Mouse (Mus musculus): Measurements from ENCODE around the gene Clcf1. TPM values are rescaled to one million over a fixed set of nuclear protein-coding genes. Genes with fewer than 3 reads are reported as not detected.

The Clcf1 gene
- polyA plus RNA-seq, 1 experiment from 2014 or later = 0.40 TPM

- Histone ChIP-seq H3K4me2 (ENCODE audit: low read length) (peak within 1 kb of the TSS; percentile 75), H3K9ac (ENCODE audit: low read depth, low read length) (peak within 1 kb of the TSS; percentile 98), H3K4me1 (ENCODE audit: control insufficient read depth, insufficient read depth, low read length) (peaks cover 13% of the 10 kb centered on the region), H3K9me3 (replicated peaks; ENCODE audit: control insufficient read depth, low read length, poor library complexity, severe bottlenecking) (no peaks in the 10 kb centered on the region), H3K36me3 (ENCODE audit: control insufficient read depth, insufficient read depth, low read length) (peaks cover 17% of the 10 kb centered on the region), H3K27me3 (ENCODE audit: control insufficient read depth, insufficient read depth, low read depth, low read length) (no peaks in the 10 kb centered on the region), H3K4me3 (ENCODE audit: low read depth, low read length) (peak within 1 kb of the TSS; percentile 95), H3K27ac (ENCODE audit: low read length) (peak within 1 kb of the TSS; percentile 89)
- WGBS = 7% methylated on average over 35 of the region's 47 CpGs
- ATAC-seq = peak; percentile 91
These were observed 22.3 kb upstream of the Clcf1 start, which contains the start of gene Ppp1ca for GRCm38 (mm10) chr19:4191528-4192250. Gene Ppp1ca (plus strand): TSS chr19:4192065.

- peaks cover 13% of the 10 kb centered on the region for H3K4me1 ChIP-seq (ENCODE audit: control insufficient read depth, insufficient read depth, low read length)
- no peaks in the 10 kb centered on the region for H3K27me3 ChIP-seq (ENCODE audit: control insufficient read depth, insufficient read depth, low read depth, low read length)
- peak overlapping the region; percentile 89 for H3K27ac ChIP-seq (ENCODE audit: low read length)
- peak overlapping the region; percentile 75 for H3K4me2 ChIP-seq (ENCODE audit: low read length)
- WGBS = under 1% methylated on average over 46 of the region's 52 CpGs
- peak overlapping the region; percentile 98 for H3K9ac ChIP-seq (ENCODE audit: low read depth, low read length)
- ATAC-seq = peak; percentile 61
- H3K9me3 ChIP-seq (replicated peaks; ENCODE audit: control insufficient read depth, low read length, poor library complexity, severe bottlenecking) = no peaks in the 10 kb centered on the region
- H3K36me3 ChIP-seq (ENCODE audit: control insufficient read depth, insufficient read depth, low read length) = peaks cover 20% of the 10 kb centered on the region
- peak overlapping the region; percentile 95 for H3K4me3 ChIP-seq (ENCODE audit: low read depth, low read length)
These were observed 21.6 kb upstream of the Clcf1 start for GRCm38 (mm10) chr19:4192251-4192985.

- H3K27ac ChIP-seq (ENCODE audit: low read length) = no peak overlapping the region
- ATAC-seq = no peak
- H3K4me2 ChIP-seq (ENCODE audit: low read length) = peak overlapping the region; percentile 75
- 56% methylated on average over 6 of the region's 6 CpGs for WGBS
- H3K27me3 ChIP-seq (ENCODE audit: control insufficient read depth, insufficient read depth, low read depth, low read length) = no peaks in the 10 kb centered on the region
- H3K4me3 ChIP-seq (ENCODE audit: low read depth, low read length) = peak overlapping the region; percentile 95
- peaks cover 20% of the 10 kb centered on the region for H3K36me3 ChIP-seq (ENCODE audit: control insufficient read depth, insufficient read depth, low read length)
- H3K9ac ChIP-seq (ENCODE audit: low read depth, low read length) = peak overlapping the region; percentile 98
- H3K4me1 ChIP-seq (ENCODE audit: control insufficient read depth, insufficient read depth, low read length) = peaks cover 13% of the 10 kb centered on the region
- no peaks in the 10 kb centered on the region for H3K9me3 ChIP-seq (replicated peaks; ENCODE audit: control insufficient read depth, low read length, poor library complexity, severe bottlenecking)
These were observed 20.9 kb upstream of the Clcf1 start for GRCm38 (mm10) chr19:4193129-4193528.

GRCm38 (mm10) chr19:4194021-4194724, 19.9 kb upstream of the Clcf1 start:
- WGBS = 91% methylated on average over 8 of the region's 8 CpGs
- no peak overlapping the region for H3K4me2 ChIP-seq (ENCODE audit: low read length)
- ATAC-seq = no peak
- no peaks in the 10 kb centered on the region for H3K27me3 ChIP-seq (ENCODE audit: control insufficient read depth, insufficient read depth, low read depth, low read length)
- H3K36me3 ChIP-seq (ENCODE audit: control insufficient read depth, insufficient read depth, low read length) = peaks cover 20% of the 10 kb centered on the region
- peaks cover 13% of the 10 kb centered on the region for H3K4me1 ChIP-seq (ENCODE audit: control insufficient read depth, insufficient read depth, low read length)
- H3K4me3 ChIP-seq (ENCODE audit: low read depth, low read length) = no peak overlapping the region
- no peak overlapping the region for H3K27ac ChIP-seq (ENCODE audit: low read length)
- H3K9ac ChIP-seq (ENCODE audit: low read depth, low read length) = no peak overlapping the region
- no peaks in the 10 kb centered on the region for H3K9me3 ChIP-seq (replicated peaks; ENCODE audit: control insufficient read depth, low read length, poor library complexity, severe bottlenecking)

- H3K9ac ChIP-seq (ENCODE audit: low read depth, low read length) = no peak overlapping the region
- no peak for ATAC-seq
- WGBS = 79% methylated on average over 12 of the region's 12 CpGs
- peaks cover 20% of the 10 kb centered on the region for H3K36me3 ChIP-seq (ENCODE audit: control insufficient read depth, insufficient read depth, low read length)
- H3K4me1 ChIP-seq (ENCODE audit: control insufficient read depth, insufficient read depth, low read length) = peaks cover 14% of the 10 kb centered on the region
- no peaks in the 10 kb centered on the region for H3K27me3 ChIP-seq (ENCODE audit: control insufficient read depth, insufficient read depth, low read depth, low read length)
- no peak overlapping the region for H3K4me2 ChIP-seq (ENCODE audit: low read length)
- no peak overlapping the region for H3K4me3 ChIP-seq (ENCODE audit: low read depth, low read length)
- no peaks in the 10 kb centered on the region for H3K9me3 ChIP-seq (replicated peaks; ENCODE audit: control insufficient read depth, low read length, poor library complexity, severe bottlenecking)
- no peak overlapping the region for H3K27ac ChIP-seq (ENCODE audit: low read length)
These were observed 19.0 kb upstream of the Clcf1 start for GRCm38 (mm10) chr19:4194776-4195650.

- no peak for ATAC-seq
- H3K9ac ChIP-seq (ENCODE audit: low read depth, low read length) = no peak overlapping the region
- no peak overlapping the region for H3K4me3 ChIP-seq (ENCODE audit: low read depth, low read length)
- 81% methylated on average over 2 of the region's 2 CpGs for WGBS
- H3K4me2 ChIP-seq (ENCODE audit: low read length) = no peak overlapping the region
- H3K27me3 ChIP-seq (ENCODE audit: control insufficient read depth, insufficient read depth, low read depth, low read length) = no peaks in the 10 kb centered on the region
- H3K27ac ChIP-seq (ENCODE audit: low read length) = no peak overlapping the region
- H3K4me1 ChIP-seq (ENCODE audit: control insufficient read depth, insufficient read depth, low read length) = peaks cover 25% of the 10 kb centered on the region
- H3K36me3 ChIP-seq (ENCODE audit: control insufficient read depth, insufficient read depth, low read length) = peaks cover 20% of the 10 kb centered on the region
- H3K9me3 ChIP-seq (replicated peaks; ENCODE audit: control insufficient read depth, low read length, poor library complexity, severe bottlenecking) = no peaks in the 10 kb centered on the region
These were observed 18.0 kb upstream of the Clcf1 start for GRCm38 (mm10) chr19:4196048-4196447.

GRCm38 (mm10) chr19:4196548-4196947, 17.5 kb upstream of the Clcf1 start:
- Histone ChIP-seq H3K9ac (ENCODE audit: low read depth, low read length) (no peak overlapping the region), H3K4me1 (ENCODE audit: control insufficient read depth, insufficient read depth, low read length) (peaks cover 24% of the 10 kb centered on the region), H3K27me3 (ENCODE audit: control insufficient read depth, insufficient read depth, low read depth, low read length) (no peaks in the 10 kb centered on the region), H3K27ac (ENCODE audit: low read length) (no peak overlapping the region), H3K4me3 (ENCODE audit: low read depth, low read length) (no peak overlapping the region), H3K4me2 (ENCODE audit: low read length) (no peak overlapping the region), H3K9me3 (replicated peaks; ENCODE audit: control insufficient read depth, low read length, poor library complexity, severe bottlenecking) (no peaks in the 10 kb centered on the region), H3K36me3 (ENCODE audit: control insufficient read depth, insufficient read depth, low read length) (peaks cover 20% of the 10 kb centered on the region)
- WGBS = 68% methylated on average over 5 of the region's 5 CpGs
- no peak for ATAC-seq

- no peak overlapping the region for H3K27ac ChIP-seq (ENCODE audit: low read length)
- 66% methylated on average over 3 of the region's 3 CpGs for WGBS
- no peaks in the 10 kb centered on the region for H3K27me3 ChIP-seq (ENCODE audit: control insufficient read depth, insufficient read depth, low read depth, low read length)
- no peak for ATAC-seq
- no peak overlapping the region for H3K4me2 ChIP-seq (ENCODE audit: low read length)
- H3K4me3 ChIP-seq (ENCODE audit: low read depth, low read length) = no peak overlapping the region
- H3K4me1 ChIP-seq (ENCODE audit: control insufficient read depth, insufficient read depth, low read length) = peaks cover 28% of the 10 kb centered on the region
- H3K9ac ChIP-seq (ENCODE audit: low read depth, low read length) = no peak overlapping the region
- no peaks in the 10 kb centered on the region for H3K9me3 ChIP-seq (replicated peaks; ENCODE audit: control insufficient read depth, low read length, poor library complexity, severe bottlenecking)
- peaks cover 20% of the 10 kb centered on the region for H3K36me3 ChIP-seq (ENCODE audit: control insufficient read depth, insufficient read depth, low read length)
These were observed 16.9 kb upstream of the Clcf1 start for GRCm38 (mm10) chr19:4197180-4197579.

Measured in midbrain, embryonic 16.5 days (tissue).